Mouse (Mus musculus) CD4-positive, CD25-positive, alpha-beta regulatory T cell, adult 2 months (primary cell): ENCODE data around the gene F8.
"Not testable (repeated sequence)": the region's sequence is repeated elsewhere in the genome, so short reads cannot be mapped to it uniquely, and the experiment has no call there.

Experiments
- DNase-seq: peaks from one replicate; pipeline ENCODE4 v3.0.0-alpha.2; 2012; ENCODE audit warnings: low read depth, low spot score

The F8 gene

DNA sequence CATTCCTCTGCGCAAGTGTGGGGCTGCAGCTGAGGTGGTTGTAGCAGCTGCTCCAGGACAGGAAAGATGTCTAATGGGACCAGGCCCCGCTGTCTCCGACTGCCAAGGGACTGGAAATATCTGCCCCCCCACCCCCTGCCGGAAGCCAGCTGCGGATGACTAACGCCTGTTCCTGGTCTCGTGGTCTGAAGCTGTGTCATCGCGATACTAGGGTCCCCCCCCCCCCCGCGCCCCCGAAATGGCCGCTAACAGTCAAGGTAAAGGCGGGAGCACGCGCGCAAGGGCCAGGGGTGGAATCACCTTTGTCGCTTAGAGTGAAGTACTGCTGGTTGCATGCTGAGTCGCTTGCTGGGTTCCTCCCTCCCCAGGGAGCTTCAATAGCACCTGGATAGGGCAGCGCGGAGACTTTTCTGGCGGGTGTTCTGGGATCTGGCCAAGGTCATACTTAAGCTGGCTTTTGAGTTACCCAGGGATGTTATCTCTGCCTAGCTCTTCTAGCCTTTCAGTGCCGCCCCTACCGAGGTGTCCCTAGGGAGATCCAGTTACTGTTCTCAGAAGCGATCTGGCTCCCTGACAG is at the start of gene F8, which contains the start of gene Fundc2:
TSS of gene F8 (minus strand) at position 421 of the 577 bp plus-strand sequence.
TSS of gene Fundc2 (plus strand) at position 205 of the 577 bp plus-strand sequence.
- peak; percentile 86 for DNase-seq

- DNase-seq = peak; percentile 93
Measured at GRCm38 (mm10) chrX:75415936-75416785, 33.7 kb upstream of the F8 start, which contains the start of the genes Cmc4, Mtcp1 and Brcc3. Gene Cmc4 (minus strand): TSS chrX:75416584. Gene Mtcp1 (minus strand): TSS chrX:75416588. Gene Brcc3 (plus strand): TSS chrX:75416628.

DNA sequence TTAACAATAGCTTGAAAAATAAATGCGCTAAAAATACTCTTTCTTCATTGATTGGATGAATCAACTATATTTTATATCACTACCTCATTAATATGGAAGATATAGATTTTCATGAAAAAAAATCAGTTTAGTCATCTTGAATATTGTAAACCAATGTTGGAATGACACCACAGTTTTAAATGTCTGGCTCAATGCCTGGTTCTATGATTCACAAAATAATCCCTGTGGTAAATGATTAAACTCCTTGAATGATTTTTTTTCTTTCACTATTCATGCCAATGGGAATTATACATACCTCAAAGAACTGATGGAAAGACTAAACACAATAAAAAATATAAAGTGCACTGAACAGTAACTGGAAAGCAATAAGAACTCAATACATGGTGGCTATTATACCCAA is 27.3 kb upstream of the F8 start:
- no peak for DNase-seq

DNA sequence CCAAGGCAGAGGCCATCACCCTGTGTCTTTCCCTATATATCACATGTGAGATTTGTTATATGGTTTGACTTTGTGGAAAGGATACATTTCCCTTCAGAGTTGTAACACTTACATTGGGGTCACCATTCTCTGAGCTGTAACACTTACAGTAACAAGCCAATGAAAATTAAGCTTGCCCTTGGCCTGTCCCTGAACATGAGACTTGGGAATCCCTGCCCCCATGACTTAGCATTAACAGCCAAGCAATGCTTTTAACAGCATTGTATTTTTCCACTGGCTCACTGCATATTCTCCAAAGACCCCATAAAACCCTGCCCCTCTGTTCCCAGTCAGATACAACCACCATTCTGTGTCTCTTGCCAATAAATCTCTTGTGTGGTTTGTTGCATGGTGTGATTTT is 20.9 kb upstream of the F8 start:
- no peak for DNase-seq

- DNase-seq = no peak
Measured at GRCm38 (mm10) chrX:75402668-75403067, 20.3 kb upstream of the F8 start.

- DNase-seq = no peak
Measured at GRCm38 (mm10) chrX:75399471-75399870, 17.1 kb upstream of the F8 start.

DNA sequence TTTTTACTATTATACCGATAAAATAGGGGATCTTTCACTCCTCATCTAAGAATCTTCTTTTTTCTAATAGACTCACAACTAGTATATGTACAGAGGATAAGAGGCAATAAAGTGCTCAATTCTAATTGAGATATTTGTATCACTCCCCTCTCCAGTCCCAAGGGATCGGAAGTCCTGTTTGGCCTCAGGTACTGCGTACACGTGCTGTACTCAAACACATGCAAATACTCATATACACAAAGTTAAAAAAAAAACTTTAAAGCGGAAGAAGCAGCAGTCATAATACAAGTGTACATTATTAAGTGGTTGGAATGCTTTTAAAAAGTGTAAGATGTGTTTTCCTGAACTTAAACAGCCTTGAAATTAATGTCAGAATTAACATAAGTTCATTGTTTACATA is 716 bp downstream of the F8 start:
- no peak for DNase-seq

- DNase-seq = no peak
Measured at GRCm38 (mm10) chrX:75381176-75381575, 1.2 kb downstream of the F8 start.

DNA sequence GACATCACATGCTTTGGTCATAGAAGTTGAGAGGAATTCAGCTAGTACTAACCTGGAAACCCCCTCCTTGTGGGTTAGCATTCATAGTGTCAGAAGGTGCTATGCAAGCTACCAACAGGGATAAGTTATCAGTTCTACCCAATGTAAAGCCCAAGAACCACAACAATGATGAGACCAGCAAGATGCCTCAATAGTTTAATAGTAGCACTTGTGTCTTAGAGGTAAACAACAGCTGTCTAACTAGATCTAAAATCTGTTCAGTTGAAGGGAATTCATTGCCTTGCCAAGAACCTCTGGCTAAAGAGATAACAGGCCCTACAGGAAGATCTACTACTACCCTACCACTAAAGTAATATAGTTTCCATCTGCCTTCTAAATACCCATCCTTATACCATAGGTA is 5.6 kb downstream of the F8 start:
- DNase-seq = no peak

DNA sequence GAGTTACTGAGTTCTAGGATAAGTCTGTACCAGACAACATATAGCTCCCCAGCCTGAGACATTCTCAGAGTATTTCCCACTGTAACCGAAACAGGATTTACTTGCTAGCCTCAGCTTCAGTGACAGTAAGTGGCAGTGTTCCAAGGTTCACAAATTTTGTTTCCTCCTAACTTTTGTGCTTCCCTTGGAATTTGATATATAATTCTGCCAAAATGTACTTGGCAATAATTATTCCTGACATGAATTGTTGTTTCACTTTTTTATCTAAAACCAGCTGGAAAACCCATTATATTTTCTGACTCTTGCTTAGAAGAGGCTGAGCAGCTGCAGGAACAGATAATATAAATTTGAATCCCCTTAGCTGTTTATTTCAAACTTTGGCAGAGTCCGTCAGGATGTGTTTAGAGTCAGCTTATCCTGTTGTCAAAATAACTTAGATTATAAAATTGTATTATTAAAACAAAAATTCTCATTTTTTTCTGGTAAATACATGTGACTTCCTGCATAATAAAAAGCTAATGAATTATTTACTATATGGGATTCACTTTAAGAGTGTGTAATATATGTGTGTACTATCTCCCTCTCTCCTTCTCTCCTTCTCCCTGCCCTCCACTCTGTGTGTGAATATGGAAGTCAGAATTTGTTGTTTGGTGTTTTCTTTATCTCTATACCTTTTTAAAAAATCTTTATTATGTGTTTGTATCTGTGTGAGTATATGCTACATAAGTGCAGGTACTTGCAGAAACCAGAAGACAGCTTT is 9.6 kb downstream of the F8 start:
- DNase-seq = no peak

DNA sequence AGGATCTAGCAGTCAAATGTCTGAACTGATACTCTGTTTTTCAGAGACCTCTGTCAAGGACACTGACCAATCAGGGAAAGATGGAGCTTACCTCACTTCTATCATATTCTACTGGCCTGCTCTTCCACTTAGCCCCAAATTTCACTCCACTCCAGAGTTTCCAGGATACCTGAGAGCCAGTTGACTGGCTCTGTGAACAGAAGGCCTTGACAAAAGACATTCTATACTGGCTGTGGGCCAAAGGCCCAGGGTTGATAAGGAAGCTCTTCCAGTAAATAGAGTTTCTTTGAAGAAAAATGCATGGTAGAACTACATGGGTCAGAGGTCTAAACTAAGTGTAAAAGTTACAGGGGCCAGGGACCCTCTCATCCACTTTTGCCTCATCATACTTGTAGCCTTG is 12.2 kb downstream of the F8 start:
- DNase-seq = no peak

GRCm38 (mm10) chrX:75323556-75323955 is 58.9 kb downstream of the F8 start:
- DNase-seq = no peak

DNA sequence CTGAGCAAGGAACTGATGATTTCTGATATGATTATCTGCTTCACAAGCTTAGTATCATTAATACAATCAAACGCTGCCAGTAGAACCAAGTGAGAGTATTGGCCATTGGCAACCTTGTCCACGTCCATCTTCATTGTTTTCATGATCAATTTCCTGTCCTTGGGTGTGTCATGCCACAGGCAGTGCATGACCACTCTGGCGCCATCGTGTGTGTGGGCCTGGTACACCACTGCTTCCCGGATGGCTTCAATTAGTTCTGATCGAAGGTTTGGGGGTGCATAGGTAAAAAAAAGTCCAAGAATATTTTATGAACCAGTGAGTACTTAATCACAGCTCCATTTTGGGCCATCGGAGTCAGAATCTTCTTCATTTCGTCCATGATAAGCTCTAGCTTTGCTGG is 110.7 kb downstream of the F8 start:
- no peak for DNase-seq

- not testable (repeated sequence) for DNase-seq
Measured at GRCm38 (mm10) chrX:75233603-75234376, 148.6 kb downstream of the F8 start.

- no peak for DNase-seq
Measured at GRCm38 (mm10) chrX:75231456-75231855, 151.0 kb downstream of the F8 start.

DNA sequence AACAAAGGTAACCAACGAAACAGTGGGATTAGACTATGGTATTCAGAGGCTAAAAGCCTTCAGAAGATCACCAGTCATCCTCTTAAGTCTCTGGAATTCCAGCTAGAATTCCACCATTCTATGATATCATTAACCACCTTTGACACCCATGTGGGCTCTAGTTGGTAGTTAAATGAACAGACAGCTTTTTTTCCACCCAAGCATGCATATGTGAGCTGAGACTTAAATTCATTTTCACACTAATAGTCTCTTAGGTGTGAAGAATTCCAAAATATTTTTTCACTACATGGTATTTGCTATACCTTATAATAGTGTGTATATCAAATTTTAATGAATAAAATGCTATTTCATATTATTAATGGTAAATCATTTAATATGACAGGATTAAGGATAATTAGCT is 218.7 kb downstream of the F8 start, which contains the start of gene Smim9:
TSS of gene Smim9 (minus strand) at position 101 of the 400 bp plus-strand sequence.
- no peak for DNase-seq

GRCm38 (mm10) chrX:75155576-75156243 is 226.7 kb downstream of the F8 start:
- peak; percentile 45 for DNase-seq

- no peak for DNase-seq
Measured at GRCm38 (mm10) chrX:75152249-75152648, 230.2 kb downstream of the F8 start.

GRCm38 (mm10) chrX:75150304-75150703 is 232.1 kb downstream of the F8 start:
- DNase-seq = no peak

DNA sequence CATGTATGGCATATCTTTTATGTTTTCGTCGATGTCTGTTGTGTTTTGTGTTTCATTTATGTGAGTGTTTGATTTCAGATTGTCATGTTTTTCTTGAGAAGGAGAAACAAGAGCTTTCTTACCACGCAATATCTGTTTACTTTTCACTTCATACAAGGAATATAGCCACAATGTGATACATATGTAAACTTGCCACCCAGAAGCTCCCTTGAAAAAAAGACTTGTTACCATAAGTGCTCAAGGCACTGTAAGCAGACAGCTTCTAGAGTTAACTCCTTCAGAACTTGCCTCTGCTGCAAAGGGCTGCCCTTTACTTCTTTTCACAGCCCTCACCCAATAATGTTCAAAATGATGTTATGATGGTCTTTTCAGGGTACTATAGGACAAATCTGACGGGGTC is 234.0 kb downstream of the F8 start:
- DNase-seq = no peak

DNA sequence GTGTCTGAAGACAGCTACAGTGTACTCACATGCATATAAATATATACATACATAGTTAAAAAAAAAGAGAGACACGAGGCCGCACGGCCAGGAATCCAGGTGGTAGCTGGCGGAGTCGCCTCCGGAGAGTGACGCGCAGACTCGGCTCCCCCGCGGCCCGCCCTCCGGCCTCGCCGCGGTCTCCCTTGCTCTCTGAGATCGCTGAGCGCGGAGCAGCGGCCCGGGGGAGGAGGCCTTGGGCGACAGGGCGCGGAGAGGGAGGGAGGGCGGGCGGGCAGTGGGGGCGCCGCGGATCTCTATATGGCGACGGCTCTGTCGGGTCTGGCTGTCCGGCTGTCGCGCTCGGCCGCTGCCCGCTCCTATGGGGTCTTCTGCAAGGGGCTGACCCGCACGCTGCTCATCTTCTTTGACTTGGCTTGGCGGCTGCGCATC is 239.3 kb downstream of the F8 start:
- DNase-seq = peak; percentile 21
